Mouse (Mus musculus) limb, embryonic 14.5 days (tissue): ENCODE measurements around the gene Eloa. TPM values are rescaled to one million over a fixed set of nuclear protein-coding genes. Genes with fewer than 3 reads are reported as not detected.
"Not testable (repeated sequence)": the region's sequence is repeated elsewhere in the genome, so short reads cannot be mapped to it uniquely, and the experiment has no call there.

Experiments used
- ATAC-seq: fragments of 200-750 bp; cut with Nextera tagmentation; 2 replicates; pipeline ENCODE4 v1.8.0; 2017; ENCODE audit warnings: low read depth, moderate number of reproducible peaks, moderate TSS enrichment; ENCODE audit not compliant: low FRiP score
- DNase-seq: peaks from one replicate; pipeline ENCODE4 v3.0.0-alpha.2; 2015; ENCODE audit warnings: low spot score
- H3K27ac ChIP-seq: fragments of 300-500 bp; sonication (generic); replicated peaks from 2 replicates; pipeline ENCODE4 v1.5.1; 2014; ENCODE audit warnings: low read depth, mild to moderate bottlenecking, low read length, moderate library complexity, mixed read lengths
- H3K27me3 ChIP-seq: fragments of 300-500 bp; sonication (generic); 2 replicates; pipeline ENCODE4 v1.6.1; 2014; ENCODE audit warnings: low read length, mixed read lengths; ENCODE audit not compliant: control insufficient read depth, insufficient read depth
- H3K36me3 ChIP-seq: fragments of 300-500 bp; sonication (generic); 2 replicates; pipeline ENCODE4 v1.6.1; 2014; ENCODE audit warnings: mild to moderate bottlenecking, low read length, moderate library complexity, mixed read lengths; ENCODE audit not compliant: control insufficient read depth, insufficient read depth
- H3K4me1 ChIP-seq: fragments of 300-500 bp; sonication (generic); 2 replicates; pipeline ENCODE4 v1.6.1; 2014; ENCODE audit warnings: antibody characterized with exemption, low read length, mixed read lengths; ENCODE audit not compliant: control insufficient read depth, insufficient read depth
- H3K4me2 ChIP-seq: fragments of 300-500 bp; sonication (generic); replicated peaks from 2 replicates; pipeline ENCODE4 v1.6.1; 2014; ENCODE audit warnings: low read depth, mild to moderate bottlenecking, low read length, moderate library complexity; ENCODE audit not compliant: severe bottlenecking
- H3K4me3 ChIP-seq: fragments of 300-500 bp; sonication (generic); replicated peaks from 2 replicates; pipeline ENCODE4 v1.5.1; 2014; ENCODE audit warnings: low read length
- H3K9ac ChIP-seq: fragments of 300-500 bp; sonication (generic); 2 replicates; pipeline ENCODE4 v1.6.1; 2014; ENCODE audit warnings: mild to moderate bottlenecking, low read depth, low read length, moderate library complexity; ENCODE audit not compliant: severe bottlenecking
- H3K9me3 ChIP-seq: fragments of 300-500 bp; sonication (generic); 2 replicates; pipeline ENCODE4 v1.6.1; 2016; ENCODE audit warnings: low read length; ENCODE audit not compliant: control insufficient read depth
- POLR2A ChIP-seq: fragments of 200-500 bp; IDR thresholded peaks from 2 replicates; pipeline ENCODE4 v1.8.0; 2012; ENCODE audit warnings: inconsistent platforms, mild to moderate bottlenecking, moderate library complexity, borderline replicate concordance; ENCODE audit not compliant: insufficient read depth, insufficient read length; ENCODE audit errors: extremely low read depth
- whole genome bisulfite sequencing: fragments of 180-500 bp; shearing (Covaris S2); extraction: QIAGEN DNeasy Blood & Tissue Kit; methylation state at CpG from one replicate; pipeline ENCODE4 v1.1.7; 2014; 5-methylcytosine and 5-hydroxymethylcytosine counted together
- polyA plus RNA-seq, 2 experiments: library from polyadenylated mRNA; depleted of rRNA in 1 of 2; stranded (reverse) in 1 of 2; unstranded in 1 of 2; fragments of >200 nt; fragmentation: Nextera tagmentation in 1 of 2; extraction: Ambion mirVana in 1 of 2; gene quantifications; 2 replicates each; pipeline versions ENCODE4 v1.2.1 to v1.2.3; 2012 to 2014

The Eloa gene
- polyA plus RNA-seq, 2 experiments, result 28.1 to 50.5 TPM

DNA sequence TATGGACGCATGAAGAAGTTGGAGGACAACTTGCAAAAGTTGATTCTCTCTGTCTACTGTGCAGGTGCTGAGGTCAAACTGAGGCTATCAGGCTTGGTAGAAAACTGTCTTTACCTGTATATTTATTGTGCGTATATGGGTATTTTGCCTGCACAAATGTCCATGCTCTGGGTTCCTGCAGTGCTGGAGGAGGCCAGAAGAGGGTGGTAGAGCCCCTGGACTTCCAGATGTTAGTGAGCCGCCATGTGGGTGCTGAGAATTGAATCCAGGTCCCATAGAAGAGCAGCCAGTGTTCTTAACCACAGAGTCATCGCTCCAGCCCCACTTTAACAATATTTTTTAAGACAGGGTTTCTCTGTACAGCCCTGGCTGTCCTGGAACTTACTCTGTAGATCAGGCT lies 41.6 kb upstream of the Eloa start:
- Histone ChIP-seq H3K4me3 (no peak overlapping the region), H3K36me3 (no peaks in the 10 kb centered on the region), H3K27ac (no peak overlapping the region), H3K9me3 (no peaks in the 10 kb centered on the region), H3K4me1 (no peaks in the 10 kb centered on the region), H3K4me2 (no peak overlapping the region), H3K9ac (no peak overlapping the region), H3K27me3 (no peaks in the 10 kb centered on the region)
- 92% methylated on average over 4 of the region's 4 CpGs for WGBS
- ATAC-seq (no peak), DNase-seq (no peak)
- no peak for TF ChIP-seq POLR2A

DNA sequence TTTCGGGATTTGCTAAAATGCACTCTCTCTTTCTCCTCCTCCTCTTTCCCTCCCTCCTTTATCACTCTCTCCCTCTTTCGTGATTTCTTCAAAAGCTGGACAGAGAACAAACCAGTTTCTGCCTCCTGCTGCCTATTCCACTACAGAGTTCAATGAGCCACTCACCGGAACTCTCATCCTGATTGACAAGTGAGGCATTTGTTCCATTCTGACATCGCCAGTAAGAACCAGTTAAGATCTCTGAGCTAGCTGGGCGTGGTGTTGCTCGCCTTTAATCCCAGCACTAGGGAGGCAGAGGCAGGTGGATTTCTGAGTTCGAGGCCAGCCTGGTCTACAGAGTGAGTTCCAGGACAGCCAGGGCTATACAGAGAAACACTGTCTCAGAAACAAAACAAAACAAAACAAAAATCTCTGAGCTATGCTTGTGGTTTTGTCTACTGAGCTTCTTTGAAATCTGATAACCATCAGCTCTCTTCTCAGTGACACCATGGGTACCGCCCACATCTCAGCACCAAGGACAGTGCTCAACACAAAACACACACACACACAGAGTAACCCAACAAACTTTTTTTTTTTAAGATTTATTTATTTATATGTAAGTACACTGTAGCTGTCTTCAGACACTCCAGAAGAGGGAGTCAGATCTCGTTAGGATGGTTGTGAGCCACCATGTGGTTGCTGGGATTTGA lies 38.4 kb upstream of the Eloa start:
- not testable (repeated sequence) for H3K4me3 ChIP-seq, H3K9me3 ChIP-seq, DNase-seq, H3K9ac ChIP-seq, ATAC-seq, H3K27ac ChIP-seq, H3K4me1 ChIP-seq, H3K4me2 ChIP-seq, H3K27me3 ChIP-seq, H3K36me3 ChIP-seq
- 65% methylated on average over 8 of the region's 9 CpGs for WGBS

DNA sequence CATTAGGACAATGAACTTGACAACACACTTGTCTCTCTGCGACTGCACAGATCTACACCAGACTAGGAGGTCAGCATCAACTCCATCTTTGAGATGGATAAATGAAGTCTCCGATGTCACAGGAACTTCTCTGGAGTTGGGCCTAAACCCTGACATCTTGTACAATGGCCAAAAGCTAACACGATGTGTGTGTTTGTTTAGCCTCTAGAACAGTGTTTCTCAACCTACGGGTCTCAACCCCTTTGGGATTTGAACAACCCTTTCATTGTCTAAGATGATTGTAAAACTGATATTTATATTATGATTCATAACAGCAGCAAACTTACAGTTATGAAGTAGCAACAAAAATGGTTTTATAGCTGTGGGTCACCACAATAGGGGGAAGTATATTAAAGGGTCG lies 36.4 kb upstream of the Eloa start:
- Histone ChIP-seq H3K27ac (no peak overlapping the region), H3K27me3 (no peaks in the 10 kb centered on the region), H3K36me3 (no peaks in the 10 kb centered on the region), H3K9me3 (no peaks in the 10 kb centered on the region), H3K4me1 (no peaks in the 10 kb centered on the region), H3K4me2 (no peak overlapping the region), H3K9ac (no peak overlapping the region), H3K4me3 (no peak overlapping the region)
- no peak for ATAC-seq
- no peak for TF ChIP-seq POLR2A
- 89% methylated on average over 5 of the region's 5 CpGs for WGBS
- no peak for DNase-seq

DNA sequence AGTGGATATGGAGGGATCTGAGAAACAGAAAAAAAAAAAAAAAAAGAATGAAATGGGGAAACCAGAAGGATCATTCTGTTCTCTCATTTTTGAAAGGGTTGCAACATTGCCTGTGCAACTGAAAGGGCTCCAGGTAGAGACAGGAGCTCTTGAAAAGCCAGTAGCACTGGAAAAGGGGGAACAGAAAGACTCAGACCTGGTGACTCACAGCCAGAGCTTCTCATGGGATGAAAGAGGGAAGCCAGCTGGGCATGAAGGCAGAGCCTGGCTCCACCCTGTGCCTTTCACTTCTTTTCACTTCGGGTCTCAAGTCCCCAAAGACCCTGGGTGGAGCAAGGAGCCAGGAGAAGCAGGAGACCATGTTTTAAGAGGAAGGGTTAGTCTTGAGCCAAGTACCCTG lies 34.5 kb upstream of the Eloa start:
- Histone ChIP-seq H3K9me3 (no peaks in the 10 kb centered on the region), H3K4me1 (peaks cover 10% of the 10 kb centered on the region), H3K4me2 (no peak overlapping the region), H3K9ac (no peak overlapping the region), H3K27ac (no peak overlapping the region), H3K27me3 (no peaks in the 10 kb centered on the region), H3K4me3 (no peak overlapping the region), H3K36me3 (peaks cover 12% of the 10 kb centered on the region)
- WGBS, result 54% methylated on average over 1 of the region's 1 CpGs
- ATAC-seq (no peak), DNase-seq (no peak)
- no peak for TF ChIP-seq POLR2A

DNA sequence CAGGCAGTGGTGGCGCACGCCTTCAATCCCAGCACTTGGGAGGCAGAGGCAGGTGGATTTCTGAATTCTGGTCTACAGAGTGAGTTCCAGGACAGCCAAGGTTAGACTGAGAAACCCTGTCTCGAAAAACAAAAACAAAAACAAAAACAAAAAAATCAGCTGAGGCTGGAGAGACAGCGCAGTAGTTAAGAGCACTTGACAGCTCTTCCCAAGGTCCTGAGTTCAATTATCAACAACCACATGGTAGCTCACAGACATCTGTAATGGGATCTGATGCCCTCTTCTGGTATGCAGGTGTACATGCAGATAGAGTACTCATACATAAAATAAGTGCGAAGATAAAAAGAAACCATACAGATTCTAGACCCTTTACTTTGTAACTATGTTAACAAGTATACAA lies 32.3 kb upstream of the Eloa start:
- WGBS, result 71% methylated on average over 5 of the region's 5 CpGs
- Histone ChIP-seq H3K4me1 (peaks cover 10% of the 10 kb centered on the region), H3K9ac (no peak overlapping the region), H3K9me3 (no peaks in the 10 kb centered on the region), H3K4me2 (no peak overlapping the region), H3K27me3 (no peaks in the 10 kb centered on the region), H3K36me3 (peaks cover 34% of the 10 kb centered on the region), H3K4me3 (no peak overlapping the region), H3K27ac (no peak overlapping the region)
- no peak for ATAC-seq
- no peak for TF ChIP-seq POLR2A
- DNase-seq, result no peak

DNA sequence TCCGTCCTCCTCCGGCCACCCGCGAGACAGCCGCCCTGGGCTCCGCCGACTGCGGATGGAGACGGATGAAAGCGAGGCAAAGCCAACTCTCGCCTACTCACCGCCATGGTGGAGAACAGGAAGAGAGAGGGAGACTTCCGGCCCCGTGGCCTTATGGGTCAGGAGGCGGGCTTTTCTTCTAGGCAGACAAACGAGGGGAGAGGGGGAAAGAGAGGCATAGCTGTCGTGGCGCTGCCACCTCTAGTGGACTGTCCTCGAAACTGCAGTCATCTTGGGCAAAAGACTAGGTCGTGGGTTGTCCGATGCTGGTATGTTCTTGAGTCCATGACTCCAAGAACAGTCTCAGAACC lies 31.7 kb upstream of the Eloa start, which contains the start of gene Rpl11:
Rpl11 (minus strand) TSS at position 182 of the 350 bp plus-strand sequence.
- H3K9me3 ChIP-seq, result no peaks in the 10 kb centered on the region
- peak within 1 kb of the TSS; percentile 90 for H3K4me2 ChIP-seq
- peak within 1 kb of the TSS; percentile 96 for H3K4me3 ChIP-seq
- peaks cover 40% of the 10 kb centered on the region for H3K36me3 ChIP-seq
- 1% methylated on average over 21 of the region's 21 CpGs for WGBS
- ATAC-seq (peak; percentile 97), DNase-seq (peak; percentile 98)
- no peaks in the 10 kb centered on the region for H3K27me3 ChIP-seq
- peaks cover 10% of the 10 kb centered on the region for H3K4me1 ChIP-seq
- H3K27ac ChIP-seq, result peak within 1 kb of the TSS; percentile 89
- TF ChIP-seq POLR2A, result peak; percentile 91; the same call in 1 of the 2 replicates
- H3K9ac ChIP-seq, result peak within 1 kb of the TSS; percentile 97
